Mouse (Mus musculus): ENCODE data around the gene Fam241a. TPM values are rescaled to one million over a fixed set of nuclear protein-coding genes. Genes with fewer than 3 reads are reported as not detected.

Gene Fam241a
- polyA plus RNA-seq, 1 experiment: 7.7 TPM

- Histone ChIP-seq H3K4me3 (replicated peaks) (no peak overlapping the region), H3K27me3 (replicated peaks) (no peaks in the 10 kb centered on the region), H3K9me3 (peaks cover 9% of the 10 kb centered on the region), H3K4me1 (peaks cover 4% of the 10 kb centered on the region; the same call in 1 of the 2 replicates), H3K36me3 (replicated peaks; ENCODE audit: low read length) (no peaks in the 10 kb centered on the region)
- TF ChIP-seq GATA1 (IDR thresholded peaks at IDR 0.05; ENCODE audit: borderline replicate concordance, low read length): no peak
- TF ChIP-seq FLI1 (IDR thresholded peaks at IDR 0.05; ENCODE audit: low read length): no peak
These were observed 33.6 kb downstream of the Fam241a start for GRCm38 (mm10) chr3:127862479-127862878.

GRCm38 (mm10) chr3:127861340-127861739 lies 34.8 kb downstream of the Fam241a start:
- Histone ChIP-seq H3K27me3 (replicated peaks) (no peaks in the 10 kb centered on the region), H3K4me3 (replicated peaks) (no peak overlapping the region), H3K36me3 (replicated peaks; ENCODE audit: low read length) (no peaks in the 10 kb centered on the region), H3K4me1 (peaks cover 4% of the 10 kb centered on the region; the same call in 1 of the 2 replicates), H3K9me3 (peaks cover 9% of the 10 kb centered on the region)
- no peak for TF ChIP-seq GATA1 (IDR thresholded peaks at IDR 0.05; ENCODE audit: borderline replicate concordance, low read length)

GRCm38 (mm10) chr3:127853431-127854206 lies 42.5 kb downstream of the Fam241a start:
- no peak overlapping the region for H3K4me3 ChIP-seq (replicated peaks)
- TF ChIP-seq FLI1 (IDR thresholded peaks at IDR 0.05; ENCODE audit: low read length) (no peak), GATA1 (IDR thresholded peaks at IDR 0.05; ENCODE audit: borderline replicate concordance, low read length) (no peak)
- H3K36me3 ChIP-seq (replicated peaks; ENCODE audit: low read length): no peaks in the 10 kb centered on the region

GRCm38 (mm10) chr3:127852722-127853121 lies 43.4 kb downstream of the Fam241a start:
- H3K9me3 ChIP-seq: no peaks in the 10 kb centered on the region
- peaks cover 4% of the 10 kb centered on the region; the same call in 1 of the 2 replicates for H3K4me1 ChIP-seq
- TF ChIP-seq GATA1 (IDR thresholded peaks at IDR 0.05; ENCODE audit: borderline replicate concordance, low read length) (no peak), FLI1 (IDR thresholded peaks at IDR 0.05; ENCODE audit: low read length) (no peak)
- no peak overlapping the region for H3K4me3 ChIP-seq (replicated peaks)
- peaks cover 11% of the 10 kb centered on the region for H3K27me3 ChIP-seq (replicated peaks)
- H3K36me3 ChIP-seq (replicated peaks; ENCODE audit: low read length): no peaks in the 10 kb centered on the region

More at GRCm38 (mm10) chr3:127853431-127854206, 42.5 kb downstream of the Fam241a start:
- H3K4me1 ChIP-seq: peaks cover 4% of the 10 kb centered on the region; the same call in 1 of the 2 replicates
- peaks cover 11% of the 10 kb centered on the region for H3K27me3 ChIP-seq (replicated peaks)
- no peaks in the 10 kb centered on the region for H3K9me3 ChIP-seq

GRCm38 (mm10) chr3:127850776-127851646 lies 45.1 kb downstream of the Fam241a start:
- Histone ChIP-seq H3K4me3 (replicated peaks) (no peak overlapping the region), H3K27me3 (replicated peaks) (peaks cover 12% of the 10 kb centered on the region), H3K9me3 (peaks cover 8% of the 10 kb centered on the region), H3K36me3 (replicated peaks; ENCODE audit: low read length) (no peaks in the 10 kb centered on the region), H3K4me1 (peaks cover 4% of the 10 kb centered on the region; the same call in 1 of the 2 replicates)
- no peak for TF ChIP-seq GATA1 (IDR thresholded peaks at IDR 0.05; ENCODE audit: borderline replicate concordance, low read length)
- TF ChIP-seq FLI1 (IDR thresholded peaks at IDR 0.05; ENCODE audit: low read length): no peak

DNA sequence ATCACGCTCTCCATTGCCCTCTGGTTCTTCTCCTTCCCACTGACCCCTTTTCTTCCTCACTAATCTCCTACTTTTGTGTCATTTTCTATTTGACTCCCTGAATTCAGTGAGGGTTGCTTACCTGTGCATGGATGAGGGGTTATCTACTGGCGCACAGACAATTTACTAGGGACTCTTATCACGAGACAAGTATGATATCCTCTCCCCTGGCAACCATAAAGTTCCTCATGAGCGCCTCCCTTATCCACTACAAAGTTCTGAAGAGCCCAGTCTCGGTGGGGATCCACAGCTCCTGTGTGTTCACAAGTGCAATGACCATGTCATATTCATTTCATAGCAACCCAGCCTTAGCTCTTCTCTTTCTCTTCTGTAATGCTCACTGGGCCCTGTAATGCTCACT lies 46.2 kb downstream of the Fam241a start:
- Histone ChIP-seq H3K9me3 (peaks cover 12% of the 10 kb centered on the region), H3K36me3 (replicated peaks; ENCODE audit: low read length) (no peaks in the 10 kb centered on the region), H3K27me3 (replicated peaks) (peaks cover 13% of the 10 kb centered on the region), H3K4me1 (peaks cover 4% of the 10 kb centered on the region; the same call in 1 of the 2 replicates), H3K4me3 (replicated peaks) (no peak overlapping the region)
- no peak for TF ChIP-seq FLI1 (IDR thresholded peaks at IDR 0.05; ENCODE audit: low read length)

GRCm38 (mm10) chr3:127848088-127848808 lies 47.9 kb downstream of the Fam241a start:
- no peak for TF ChIP-seq FLI1 (IDR thresholded peaks at IDR 0.05; ENCODE audit: low read length)
- no peak for TF ChIP-seq GATA1 (IDR thresholded peaks at IDR 0.05; ENCODE audit: borderline replicate concordance, low read length)

DNA sequence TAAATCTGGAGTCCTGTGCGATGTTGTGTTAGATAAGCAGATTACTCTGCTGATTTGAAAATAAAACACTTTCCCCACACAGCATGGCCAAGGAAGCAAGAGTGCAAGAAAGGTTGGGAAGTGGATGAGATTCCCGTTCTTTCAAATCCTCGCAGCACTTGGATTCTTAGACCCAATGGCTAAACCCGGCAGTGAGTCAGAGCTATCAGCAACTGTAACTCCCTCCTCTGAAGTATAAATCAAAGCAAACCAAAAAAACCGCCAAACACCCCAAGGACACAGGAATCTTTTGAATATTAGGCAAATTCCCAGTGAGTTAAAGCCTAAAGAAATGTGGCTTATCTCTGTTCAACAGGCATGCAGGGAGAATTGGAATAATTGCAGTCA lies 52.2 kb downstream of the Fam241a start:
- Histone ChIP-seq H3K36me3 (replicated peaks; ENCODE audit: low read length) (no peaks in the 10 kb centered on the region), H3K4me3 (replicated peaks) (no peak overlapping the region), H3K4me1 (peaks cover 5% of the 10 kb centered on the region), H3K27me3 (replicated peaks) (peaks cover 14% of the 10 kb centered on the region), H3K9me3 (peaks cover 12% of the 10 kb centered on the region)
- TF ChIP-seq FLI1 (IDR thresholded peaks at IDR 0.05; ENCODE audit: low read length): no peak
- no peak for TF ChIP-seq GATA1 (IDR thresholded peaks at IDR 0.05; ENCODE audit: borderline replicate concordance, low read length)

More at GRCm38 (mm10) chr3:127848088-127848808, 47.9 kb downstream of the Fam241a start:
- Histone ChIP-seq H3K4me1 (no peaks in the 10 kb centered on the region; the same call in 1 of the 2 replicates), H3K9me3 (peaks cover 12% of the 10 kb centered on the region), H3K4me3 (replicated peaks) (no peak overlapping the region), H3K36me3 (replicated peaks; ENCODE audit: low read length) (no peaks in the 10 kb centered on the region), H3K27me3 (replicated peaks) (peaks cover 13% of the 10 kb centered on the region)

GRCm38 (mm10) chr3:127843324-127843940 lies 52.7 kb downstream of the Fam241a start:
- Histone ChIP-seq H3K4me1 (peaks cover 10% of the 10 kb centered on the region), H3K4me3 (replicated peaks) (no peak overlapping the region), H3K36me3 (replicated peaks; ENCODE audit: low read length) (no peaks in the 10 kb centered on the region), H3K9me3 (peaks cover 12% of the 10 kb centered on the region), H3K27me3 (replicated peaks) (peaks cover 14% of the 10 kb centered on the region)
- TF ChIP-seq FLI1 (IDR thresholded peaks at IDR 0.05; ENCODE audit: low read length) (no peak), GATA1 (IDR thresholded peaks at IDR 0.05; ENCODE audit: borderline replicate concordance, low read length) (no peak)
